Mouse (Mus musculus) liver, embryonic 15.5 days (tissue): ENCODE measurements around the gene Nup153. TPM values are rescaled to one million over a fixed set of nuclear protein-coding genes. Genes with fewer than 3 reads are reported as not detected.
A peak's percentile ranks its signal among the peaks of the same experiment; 100 is the strongest.

Experiments
- ATAC-seq: fragments of 200-750 bp; cut with Nextera tagmentation; 2 replicates; pipeline ENCODE4 v1.8.0; 2017; ENCODE audit warnings: moderate number of reproducible peaks, mild to moderate bottlenecking, moderate library complexity; ENCODE audit not compliant: insufficient read depth
- H3K27ac ChIP-seq: fragments of 300-500 bp; sonication (generic); replicated peaks from 2 replicates; pipeline ENCODE4 v1.5.1; 2015; ENCODE audit warnings: mild to moderate bottlenecking, inconsistent platforms
- H3K27me3 ChIP-seq: fragments of 300-500 bp; sonication (generic); 2 replicates; pipeline ENCODE4 v1.6.1; 2015; ENCODE audit warnings: mild to moderate bottlenecking, inconsistent platforms
- H3K36me3 ChIP-seq: fragments of 300-500 bp; sonication (generic); replicated peaks from 2 replicates; pipeline ENCODE4 v1.6.1; 2015; ENCODE audit warnings: moderate library complexity, mild to moderate bottlenecking, inconsistent platforms
- H3K4me1 ChIP-seq: fragments of 300-500 bp; sonication (generic); replicated peaks from 2 replicates; pipeline ENCODE4 v1.6.1; 2015; ENCODE audit warnings: inconsistent platforms
- H3K4me2 ChIP-seq: fragments of 300-500 bp; sonication (generic); 2 replicates; pipeline ENCODE4 v1.6.1; 2015; ENCODE audit warnings: moderate library complexity, mild to moderate bottlenecking, inconsistent platforms
- H3K4me3 ChIP-seq: fragments of 300-500 bp; sonication (generic); replicated peaks from 2 replicates; pipeline ENCODE4 v1.5.1; 2015; ENCODE audit warnings: mild to moderate bottlenecking, inconsistent platforms
- H3K9ac ChIP-seq: fragments of 300-500 bp; sonication (generic); 2 replicates; pipeline ENCODE4 v1.6.1; 2015; ENCODE audit warnings: moderate library complexity, mild to moderate bottlenecking, inconsistent platforms
- H3K9me3 ChIP-seq: fragments of 300-500 bp; sonication (generic); replicated peaks from 2 replicates; pipeline ENCODE4 v1.6.1; 2016; ENCODE audit warnings: inconsistent platforms
- WGBS: fragments of 180-500 bp; shearing (Covaris S2); methylation state at CpG from one replicate; pipeline ENCODE4 v1.1.7; 2015; ENCODE audit warnings: mixed read lengths; ENCODE audit not compliant: insufficient replicate concordance; 5-methylcytosine and 5-hydroxymethylcytosine counted together
- polyA plus RNA-seq: library from polyadenylated mRNA; unstranded; fragments of >200 nt; fragmentation: Nextera tagmentation; extraction: Ambion mirVana; gene quantifications from 2 replicates; pipeline ENCODE4 v1.2.1, GENCODE M21; 2015

Nup153 gene
- polyA plus RNA-seq, 1 experiment from 2014 or later, result 16.5 TPM

- no peak for ATAC-seq
- WGBS, result 71% methylated on average over 5 of the region's 5 CpGs
- H3K9ac ChIP-seq, result no peak overlapping the region
- H3K4me1 ChIP-seq, result peaks cover 8% of the 10 kb centered on the region
- H3K4me2 ChIP-seq, result no peak overlapping the region
- H3K27ac ChIP-seq, result no peak overlapping the region
- H3K9me3 ChIP-seq, result no peaks in the 10 kb centered on the region
- H3K4me3 ChIP-seq, result no peak overlapping the region
- H3K27me3 ChIP-seq, result no peaks in the 10 kb centered on the region
- H3K36me3 ChIP-seq, result no peaks in the 10 kb centered on the region; the same call in 1 of the 2 replicates
These were observed 25.6 kb upstream of the Nup153 start for GRCm38 (mm10) chr13:46753294-46753693.

- Histone ChIP-seq H3K9me3 (no peaks in the 10 kb centered on the region), H3K36me3 (no peaks in the 10 kb centered on the region; the same call in 1 of the 2 replicates), H3K9ac (no peak overlapping the region), H3K27me3 (no peaks in the 10 kb centered on the region), H3K4me3 (no peak overlapping the region), H3K4me2 (no peak overlapping the region), H3K27ac (no peak overlapping the region), H3K4me1 (peaks cover 14% of the 10 kb centered on the region)
- ATAC-seq, result no peak
- 70% methylated on average over 13 of the region's 13 CpGs for WGBS
These were observed 25.0 kb upstream of the Nup153 start for GRCm38 (mm10) chr13:46752566-46753229.

- ATAC-seq, result peak; percentile 82
- no peaks in the 10 kb centered on the region for H3K27me3 ChIP-seq
- H3K36me3 ChIP-seq, result no peaks in the 10 kb centered on the region; the same call in 1 of the 2 replicates
- H3K4me1 ChIP-seq, result peaks cover 16% of the 10 kb centered on the region
- H3K27ac ChIP-seq, result no peak overlapping the region
- H3K4me2 ChIP-seq, result no peak overlapping the region
- H3K4me3 ChIP-seq, result no peak overlapping the region
- no peaks in the 10 kb centered on the region for H3K9me3 ChIP-seq
- H3K9ac ChIP-seq, result no peak overlapping the region
- 23% methylated on average over 5 of the region's 5 CpGs for WGBS
These were observed 20.6 kb upstream of the Nup153 start for GRCm38 (mm10) chr13:46748138-46748873.

GRCm38 (mm10) chr13:46743821-46744220 is 16.1 kb upstream of the Nup153 start:
- no peak overlapping the region for H3K27ac ChIP-seq
- no peak overlapping the region for H3K9ac ChIP-seq
- 71% methylated on average over 8 of the region's 8 CpGs for WGBS
- H3K27me3 ChIP-seq, result no peaks in the 10 kb centered on the region
- H3K4me3 ChIP-seq, result no peak overlapping the region
- no peak overlapping the region for H3K4me2 ChIP-seq
- peaks cover 26% of the 10 kb centered on the region for H3K4me1 ChIP-seq
- H3K9me3 ChIP-seq, result no peaks in the 10 kb centered on the region
- no peak for ATAC-seq
- H3K36me3 ChIP-seq, result no peaks in the 10 kb centered on the region

- 40% methylated on average over 2 of the region's 2 CpGs for whole genome bisulfite sequencing
- Histone ChIP-seq H3K4me1 (peaks cover 14% of the 10 kb centered on the region), H3K9me3 (no peaks in the 10 kb centered on the region), H3K27me3 (no peaks in the 10 kb centered on the region), H3K36me3 (no peaks in the 10 kb centered on the region), H3K4me2 (0 out of 2 replicates have a peak overlapping the region, but pooled peaks have one; percentile 10), H3K9ac (no peak overlapping the region), H3K27ac (no peak overlapping the region), H3K4me3 (no peak overlapping the region)
- ATAC-seq, result peak; percentile 83
These were observed 14.6 kb upstream of the Nup153 start for GRCm38 (mm10) chr13:46742367-46742766.

- no peak for ATAC-seq
- Histone ChIP-seq H3K9me3 (no peaks in the 10 kb centered on the region), H3K4me3 (no peak overlapping the region), H3K27ac (no peak overlapping the region), H3K36me3 (no peaks in the 10 kb centered on the region), H3K4me2 (no peak overlapping the region), H3K4me1 (peaks cover 33% of the 10 kb centered on the region), H3K27me3 (no peaks in the 10 kb centered on the region), H3K9ac (no peak overlapping the region)
- 66% methylated on average over 7 of the region's 7 CpGs for WGBS
These were observed 11.7 kb upstream of the Nup153 start for GRCm38 (mm10) chr13:46739426-46739825.

- no peak overlapping the region for H3K4me3 ChIP-seq
- WGBS, result 51% methylated on average over 4 of the region's 4 CpGs
- H3K27ac ChIP-seq, result no peak overlapping the region
- peaks cover 25% of the 10 kb centered on the region for H3K4me1 ChIP-seq
- H3K27me3 ChIP-seq, result no peaks in the 10 kb centered on the region
- H3K9me3 ChIP-seq, result no peaks in the 10 kb centered on the region
- no peak overlapping the region for H3K9ac ChIP-seq
- H3K4me2 ChIP-seq, result no peak overlapping the region
- no peak for ATAC-seq
- no peaks in the 10 kb centered on the region for H3K36me3 ChIP-seq
These were observed 9.7 kb upstream of the Nup153 start for GRCm38 (mm10) chr13:46737482-46737881.

GRCm38 (mm10) chr13:46736479-46736865 is 8.7 kb upstream of the Nup153 start:
- WGBS, result 2% methylated on average over 12 of the region's 12 CpGs
- 0 out of 2 replicates have a peak, but pooled peaks have one; percentile 16 for ATAC-seq
- H3K27ac ChIP-seq, result peak overlapping the region; percentile 77

GRCm38 (mm10) chr13:46735808-46736478 is 8.2 kb upstream of the Nup153 start:
- H3K36me3 ChIP-seq, result no peaks in the 10 kb centered on the region
- H3K9ac ChIP-seq, result peak overlapping the region; percentile 64
- peaks cover 20% of the 10 kb centered on the region for H3K4me1 ChIP-seq
- ATAC-seq, result peak; percentile 69
- no peaks in the 10 kb centered on the region for H3K27me3 ChIP-seq
- peak overlapping the region; percentile 93 for H3K4me2 ChIP-seq
- no peaks in the 10 kb centered on the region for H3K9me3 ChIP-seq
- peak overlapping the region; percentile 65 for H3K4me3 ChIP-seq
- under 1% methylated on average over 20 of the region's 20 CpGs for WGBS
- H3K27ac ChIP-seq, result peak overlapping the region; percentile 77

More at GRCm38 (mm10) chr13:46736479-46736865, 8.7 kb upstream of the Nup153 start:
- Histone ChIP-seq H3K4me3 (peak overlapping the region; percentile 65), H3K9me3 (no peaks in the 10 kb centered on the region), H3K9ac (peak overlapping the region; percentile 64), H3K27me3 (no peaks in the 10 kb centered on the region), H3K4me2 (peak overlapping the region; percentile 93), H3K36me3 (no peaks in the 10 kb centered on the region), H3K4me1 (peaks cover 20% of the 10 kb centered on the region)

GRCm38 (mm10) chr13:46735219-46735807 is 7.6 kb upstream of the Nup153 start:
- peak; percentile 21; the same call in 1 of the 2 replicates for ATAC-seq
- H3K27me3 ChIP-seq, result no peaks in the 10 kb centered on the region
- H3K9me3 ChIP-seq, result no peaks in the 10 kb centered on the region
- peak overlapping the region; percentile 64 for H3K9ac ChIP-seq
- H3K36me3 ChIP-seq, result no peaks in the 10 kb centered on the region
- WGBS, result 22% methylated on average over 11 of the region's 11 CpGs
- peaks cover 20% of the 10 kb centered on the region for H3K4me1 ChIP-seq
- H3K4me3 ChIP-seq, result peak overlapping the region; percentile 65
- peak overlapping the region; percentile 93 for H3K4me2 ChIP-seq
- peak overlapping the region; percentile 77 for H3K27ac ChIP-seq

GRCm38 (mm10) chr13:46729998-46730397 is 2.3 kb upstream of the Nup153 start:
- Histone ChIP-seq H3K4me1 (peaks cover 12% of the 10 kb centered on the region), H3K27ac (no peak overlapping the region), H3K4me2 (no peak overlapping the region), H3K9me3 (no peaks in the 10 kb centered on the region), H3K4me3 (no peak overlapping the region), H3K36me3 (no peaks in the 10 kb centered on the region), H3K27me3 (no peaks in the 10 kb centered on the region), H3K9ac (no peak overlapping the region)
- ATAC-seq, result no peak
- WGBS, result 70% methylated on average over 2 of the region's 2 CpGs
